Mouse (Mus musculus) MEL (cell line): ENCODE data around the gene Arid4b.

Experiments
- CHD1 ChIP-seq: IDR thresholded peaks from 2 replicates; pipeline ENCODE4 v1.6.1; 2012; ENCODE audit warnings: low read depth, mild to moderate bottlenecking, inconsistent platforms, low read length, improper control_type of control experiment
- CTCF ChIP-seq, 3 experiments: IDR thresholded peaks in 2 of 3; conservative IDR thresholded peaks in 1 of 3; 2 replicates each; pipeline ENCODE4 v1.5.1; 2011 to 2012; ENCODE audit warnings: low read length in 3 of 3, low read depth in 2 of 3, mild to moderate bottlenecking in 2 of 3, improper control_type of control experiment in 1 of 3, inconsistent platforms in 1 of 3, mixed read lengths in 1 of 3, moderate library complexity in 1 of 3; ENCODE audit not compliant: control insufficient read depth in 1 of 3, insufficient read depth in 1 of 3, poor library complexity in 1 of 3, severe bottlenecking in 1 of 3
- POLR2A ChIP-seq, 2 experiments: IDR thresholded peaks; 2 replicates each; pipeline ENCODE4 v1.6.1; 2011 to 2012; ENCODE audit warnings: low read length in 2 of 2, mild to moderate bottlenecking in 2 of 2, control low read depth in 1 of 2, improper control_type of control experiment in 1 of 2, low read depth in 1 of 2, moderate library complexity in 1 of 2; ENCODE audit not compliant: control insufficient read depth in 1 of 2, insufficient read depth in 1 of 2, poor library complexity in 1 of 2
- USF1 ChIP-seq: IDR thresholded peaks from 2 replicates; pipeline ENCODE4 v1.6.1; 2014; ENCODE audit warnings: low read depth, mild to moderate bottlenecking, inconsistent platforms, low read length, improper control_type of control experiment, moderate library complexity

DNA sequence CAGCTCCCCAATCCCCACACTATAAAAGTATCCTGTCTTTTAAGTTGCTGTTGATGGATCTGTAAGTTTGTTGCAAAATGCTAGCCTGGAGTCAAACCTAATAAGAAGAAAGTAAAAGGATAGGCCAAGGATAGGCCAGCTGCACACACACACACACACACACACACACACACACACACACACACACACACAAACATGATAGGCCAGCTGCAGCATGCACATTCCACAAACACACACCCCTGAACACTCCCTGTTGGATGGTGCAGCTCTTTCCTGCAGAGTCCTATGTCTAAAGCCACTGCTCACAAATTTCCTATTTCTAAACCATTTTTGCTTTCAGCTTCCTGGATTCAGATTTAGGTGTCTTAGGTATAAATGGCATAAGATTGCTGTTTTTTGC lies 19.2 kb upstream of the Arid4b start:
- TF ChIP-seq POLR2A (IDR thresholded peaks at IDR 0.05; ENCODE audit: control insufficient read depth in 1 of 2, insufficient read depth in 1 of 2, low read depth in 1 of 2, low read length in 2 of 2, poor library complexity in 1 of 2) (no peak), CTCF (IDR thresholded peaks at IDR 0.05 in 2 of 3, conservative IDR thresholded peaks at IDR 0.05 in 1 of 3; ENCODE audit: control insufficient read depth in 1 of 3, insufficient read depth in 1 of 3, low read depth in 2 of 3, low read length in 3 of 3, poor library complexity in 1 of 3, severe bottlenecking in 1 of 3) (no peak), USF1 (no peak), CHD1 (no peak)
